Mouse (Mus musculus) stomach, postnatal 0 days (tissue): ENCODE measurements at regions not wholly inside any gene's neighbourhood (a gene's known extent, or its start where the extent isn't known, plus 50 kb on each side); places are given as distances from the start of the nearest gene placed in this dataset.

Source experiments
- ATAC-seq: fragments of 200-750 bp; cut with Nextera tagmentation; 2 replicates; pipeline ENCODE4 v1.8.0; 2017; ENCODE audit not compliant: low FRiP score, low TSS enrichment
- DNase-seq: peaks from one replicate; pipeline ENCODE4 v3.0.0-alpha.2; 2016; ENCODE audit warnings: low spot score
- H3K27ac ChIP-seq: fragments of 300-500 bp; sonication (generic); replicated peaks from 2 replicates; pipeline ENCODE4 v1.5.1; 2014; ENCODE audit warnings: mild to moderate bottlenecking, control low read depth
- H3K27me3 ChIP-seq: fragments of 300-500 bp; sonication (generic); 2 replicates; pipeline ENCODE4 v1.6.1; 2014; ENCODE audit warnings: low read length; ENCODE audit not compliant: control insufficient read depth, insufficient read depth
- H3K36me3 ChIP-seq: fragments of 300-500 bp; sonication (generic); 2 replicates; pipeline ENCODE4 v1.6.1; 2014; ENCODE audit warnings: low read length, mixed read lengths; ENCODE audit not compliant: control insufficient read depth, insufficient read depth
- H3K4me1 ChIP-seq: fragments of 300-500 bp; sonication (generic); replicated peaks from 2 replicates; pipeline ENCODE4 v1.6.1; 2014; ENCODE audit warnings: antibody characterized with exemption; ENCODE audit not compliant: control insufficient read depth, insufficient read depth
- H3K4me2 ChIP-seq: fragments of 300-500 bp; sonication (generic); replicated peaks from 2 replicates; pipeline ENCODE4 v1.6.1; 2014; ENCODE audit warnings: low read depth, mild to moderate bottlenecking, control low read depth, moderate library complexity
- H3K4me3 ChIP-seq: fragments of 300-500 bp; sonication (generic); 2 replicates; pipeline ENCODE4 v1.5.1; 2014; ENCODE audit warnings: low read depth, low read length, control low read depth
- H3K9ac ChIP-seq: fragments of 300-500 bp; sonication (generic); 2 replicates; pipeline ENCODE4 v1.6.1; 2014; ENCODE audit warnings: mild to moderate bottlenecking, low read length, control low read depth, mixed read lengths
- H3K9me3 ChIP-seq: fragments of 300-500 bp; sonication (generic); 2 replicates; pipeline ENCODE4 v1.6.1; 2016; ENCODE audit warnings: low read length; ENCODE audit not compliant: control insufficient read depth
- CTCF ChIP-seq: IDR thresholded peaks from 2 replicates; pipeline ENCODE4 v1.5.1; 2016; ENCODE audit warnings: antibody characterized with exemption, low read depth, mild to moderate bottlenecking, moderate library complexity
- EP300 ChIP-seq: optimal IDR thresholded peaks from 2 replicates; pipeline ENCODE3; 2016; ENCODE audit warnings: antibody characterized with exemption
- WGBS: fragments of 180-500 bp; shearing (Covaris S2); extraction: QIAGEN DNeasy Blood & Tissue Kit; methylation state at CpG from one replicate; pipeline ENCODE4 v1.1.7; 2014; 5-methylcytosine and 5-hydroxymethylcytosine counted together

DNA sequence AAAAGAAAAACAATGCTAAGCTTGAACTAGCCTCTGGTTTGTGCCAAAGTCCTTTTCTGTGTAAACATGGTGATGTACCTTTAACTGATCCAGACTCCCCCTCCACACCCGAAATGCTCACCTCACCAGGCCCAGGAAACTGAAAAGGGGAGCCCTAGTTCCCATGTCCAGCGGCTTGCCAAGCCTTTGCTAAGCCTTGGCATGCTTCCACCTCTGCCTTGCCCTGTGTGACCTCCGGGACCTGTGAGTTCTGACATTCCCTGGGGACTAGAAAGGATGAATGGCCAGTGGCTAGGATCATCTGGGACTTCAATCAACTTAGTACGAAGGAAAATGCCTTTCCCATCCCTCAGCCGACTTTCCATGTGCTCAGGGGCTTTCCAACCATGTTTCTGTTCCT lies 184.2 kb downstream of the Foxo1 start:
- Histone ChIP-seq H3K9me3 (no peaks in the 10 kb centered on the region), H3K27me3 (no peaks in the 10 kb centered on the region), H3K4me1 (no peaks in the 10 kb centered on the region), H3K4me2 (no peak overlapping the region), H3K4me3 (no peak overlapping the region), H3K36me3 (no peaks in the 10 kb centered on the region), H3K9ac (no peak overlapping the region), H3K27ac (no peak overlapping the region)
- WGBS = 51% methylated on average over 5 of the region's 5 CpGs
- TF ChIP-seq CTCF = no peak
- ATAC-seq = peak; percentile 38; the same call in 1 of the 2 replicates
- no peak for DNase-seq

DNA sequence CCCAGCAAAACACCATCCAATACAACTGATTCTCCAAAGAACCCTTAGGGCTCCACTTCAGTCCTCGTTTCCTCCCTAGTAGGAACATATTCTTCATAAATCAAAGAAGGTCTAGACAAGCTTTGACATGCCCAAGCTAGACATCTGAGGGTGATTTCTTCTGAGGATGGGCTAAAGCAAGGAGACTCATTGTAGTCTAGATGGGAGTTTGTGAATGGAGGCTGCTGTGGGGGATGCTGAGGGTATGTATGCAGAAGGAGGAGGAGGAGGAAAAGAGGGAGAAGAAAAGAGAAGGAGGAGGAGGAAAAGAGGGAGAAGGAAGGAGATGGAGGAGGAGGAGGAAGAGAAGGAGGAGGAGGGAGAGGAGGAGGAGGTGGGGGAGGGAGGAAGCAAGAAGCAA lies 178.9 kb downstream of the Foxo1 start:
- 47% methylated on average over 1 of the region's 1 CpGs for WGBS
- Histone ChIP-seq H3K9ac (no peak overlapping the region), H3K27me3 (no peaks in the 10 kb centered on the region), H3K9me3 (no peaks in the 10 kb centered on the region), H3K36me3 (no peaks in the 10 kb centered on the region), H3K4me3 (no peak overlapping the region), H3K4me1 (no peaks in the 10 kb centered on the region), H3K27ac (no peak overlapping the region), H3K4me2 (no peak overlapping the region)
- no peak for ATAC-seq
- TF ChIP-seq CTCF = no peak
- no peak for TF ChIP-seq EP300
- DNase-seq = no peak

DNA sequence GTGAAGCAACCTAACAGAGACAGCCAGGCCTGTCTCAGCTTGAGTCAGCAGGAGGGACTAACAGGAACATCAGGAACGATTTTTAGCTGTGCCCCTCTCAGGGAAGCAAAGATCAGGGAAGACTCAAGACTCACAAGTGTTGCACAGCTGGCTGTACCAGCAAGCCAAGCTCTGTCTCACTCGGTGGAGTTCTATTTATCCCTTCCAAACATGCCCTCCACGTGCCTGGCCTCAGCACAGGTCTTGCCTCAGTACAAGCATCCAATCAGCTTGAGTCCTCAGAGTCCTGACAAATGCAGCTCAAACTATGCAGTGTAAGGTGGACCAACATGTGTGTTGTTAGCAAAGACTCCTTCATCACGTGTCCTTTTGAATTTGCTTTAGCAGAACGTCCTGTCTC lies 178.4 kb downstream of the Foxo1 start:
- no peak overlapping the region for H3K4me2 ChIP-seq
- H3K27me3 ChIP-seq = no peaks in the 10 kb centered on the region
- no peaks in the 10 kb centered on the region for H3K4me1 ChIP-seq
- ATAC-seq (no peak), DNase-seq (no peak)
- H3K4me3 ChIP-seq = no peak overlapping the region
- H3K9ac ChIP-seq = no peak overlapping the region
- WGBS = 56% methylated on average over 5 of the region's 5 CpGs
- no peak overlapping the region for H3K27ac ChIP-seq
- no peaks in the 10 kb centered on the region for H3K36me3 ChIP-seq
- no peaks in the 10 kb centered on the region for H3K9me3 ChIP-seq
- TF ChIP-seq CTCF (no peak), EP300 (no peak)

DNA sequence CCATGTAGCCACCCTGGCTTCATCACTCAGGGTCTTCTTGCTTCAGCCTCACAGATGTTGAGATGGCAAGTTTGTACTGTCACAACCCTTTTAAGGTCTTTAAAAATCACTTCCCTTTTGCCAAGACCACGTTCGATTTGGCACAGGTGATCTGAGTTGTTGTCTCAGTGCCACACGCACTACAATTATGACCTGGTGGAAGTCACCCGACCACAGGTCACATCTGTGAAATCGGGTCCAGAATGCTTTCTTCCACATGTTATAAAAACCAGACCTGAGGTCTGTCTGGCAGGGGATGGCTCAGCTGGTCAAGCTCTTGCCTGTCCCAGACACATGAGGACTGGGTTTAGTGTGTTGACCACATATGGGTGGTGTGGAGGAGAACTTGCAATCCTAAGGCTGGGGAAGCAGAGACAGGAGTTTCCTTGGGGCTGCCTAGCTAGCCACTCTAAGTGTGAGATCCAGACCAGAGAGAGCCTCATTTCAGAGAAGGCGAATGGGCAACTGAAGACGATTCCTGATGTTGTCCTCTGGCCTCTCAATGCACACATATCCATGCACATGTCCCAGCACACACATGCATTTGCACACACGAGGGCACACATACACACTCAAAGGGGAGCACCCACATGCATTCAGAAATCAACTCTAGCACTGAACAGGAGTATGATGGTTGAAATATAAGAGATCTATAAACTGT lies 176.4 kb downstream of the Foxo1 start:
- Histone ChIP-seq H3K36me3 (no peaks in the 10 kb centered on the region), H3K27ac (no peak overlapping the region), H3K4me1 (no peaks in the 10 kb centered on the region), H3K9me3 (no peaks in the 10 kb centered on the region), H3K9ac (no peak overlapping the region), H3K27me3 (no peaks in the 10 kb centered on the region), H3K4me3 (no peak overlapping the region), H3K4me2 (no peak overlapping the region)
- ATAC-seq (no peak), DNase-seq (no peak)
- no peak for TF ChIP-seq EP300
- TF ChIP-seq CTCF = no peak
- WGBS = 87% methylated on average over 8 of the region's 8 CpGs

DNA sequence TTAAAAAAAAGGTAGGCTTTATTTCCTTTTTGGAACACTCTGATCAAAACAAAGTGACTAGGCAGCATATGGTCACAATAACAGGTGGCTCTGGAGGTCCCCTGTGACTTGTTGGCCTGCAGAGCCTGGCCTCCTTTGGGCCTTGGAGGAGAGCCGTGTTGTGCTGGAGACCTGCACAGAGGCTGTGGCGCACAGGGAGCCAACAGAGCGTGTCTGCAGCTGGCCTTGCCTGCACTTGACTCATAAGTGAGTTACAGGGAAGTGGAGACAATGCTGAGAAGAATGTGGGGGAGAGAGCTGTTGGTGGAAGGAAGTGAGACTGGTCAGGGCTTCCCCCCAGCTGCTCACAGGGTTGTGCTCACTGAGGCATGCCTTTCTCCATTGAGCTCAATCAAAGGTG lies 175.7 kb downstream of the Foxo1 start:
- WGBS = 52% methylated on average over 3 of the region's 3 CpGs
- no peaks in the 10 kb centered on the region for H3K9me3 ChIP-seq
- H3K27ac ChIP-seq = no peak overlapping the region
- no peaks in the 10 kb centered on the region for H3K27me3 ChIP-seq
- ATAC-seq (no peak), DNase-seq (no peak)
- no peak overlapping the region for H3K4me3 ChIP-seq
- no peaks in the 10 kb centered on the region for H3K4me1 ChIP-seq
- H3K4me2 ChIP-seq = no peak overlapping the region
- no peaks in the 10 kb centered on the region for H3K36me3 ChIP-seq
- TF ChIP-seq CTCF (no peak), EP300 (no peak)
- H3K9ac ChIP-seq = no peak overlapping the region

DNA sequence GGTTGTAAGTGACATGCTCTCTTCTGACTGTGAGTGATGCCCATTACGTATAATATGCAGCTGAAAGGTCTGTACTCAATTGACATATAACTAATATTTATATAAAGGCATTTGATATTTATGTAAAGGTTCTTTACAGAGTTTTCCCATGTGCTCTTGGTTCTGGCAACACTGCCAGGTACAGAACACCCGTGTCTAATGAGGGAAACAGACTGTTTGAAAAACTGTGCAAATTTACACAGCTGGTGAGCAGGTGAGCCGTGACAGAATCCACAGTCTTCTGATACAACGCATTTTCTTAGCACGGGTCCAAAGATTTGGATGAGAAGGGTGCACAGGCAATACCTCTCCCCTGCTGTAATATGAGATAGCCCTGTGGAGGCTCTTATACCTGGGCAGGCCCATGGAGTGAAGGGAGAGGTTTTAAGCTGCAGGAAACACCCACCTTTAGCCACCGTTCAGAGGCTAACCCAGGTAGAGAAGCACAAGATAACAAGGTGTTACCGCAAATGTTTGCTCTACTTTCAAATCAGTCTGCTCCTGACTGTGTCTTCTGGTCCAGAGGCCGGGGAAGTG lies 161.0 kb downstream of the Foxo1 start:
- DNase-seq (peak; percentile 38), ATAC-seq (peak; percentile 42; the same call in 1 of the 2 replicates)
- H3K9ac ChIP-seq = no peak overlapping the region
- H3K4me2 ChIP-seq = no peak overlapping the region
- WGBS = 50% methylated on average over 8 of the region's 8 CpGs
- H3K27me3 ChIP-seq = no peaks in the 10 kb centered on the region
- no peak overlapping the region for H3K27ac ChIP-seq
- H3K4me1 ChIP-seq = no peaks in the 10 kb centered on the region
- no peak for TF ChIP-seq EP300
- no peak for TF ChIP-seq CTCF
- H3K36me3 ChIP-seq = no peaks in the 10 kb centered on the region
- no peak overlapping the region for H3K4me3 ChIP-seq
- H3K9me3 ChIP-seq = no peaks in the 10 kb centered on the region
